Mouse (Mus musculus) macrophage (primary cell): Measurements from ENCODE around the gene Ubald2. TPM values are rescaled to one million over a fixed set of nuclear protein-coding genes. Genes with fewer than 3 reads are reported as not detected.

Source experiments
- H3K27ac ChIP-seq: fragments of 350-480 bp; formaldehyde crosslinking; 2 replicates; pipeline ENCODE4 v1.9.0; 2021
- H3K36me3 ChIP-seq: fragments of 350-480 bp; formaldehyde crosslinking; 2 replicates; pipeline ENCODE4 v1.9.0; 2021; ENCODE audit errors: inconsistent target
- H3K4me3 ChIP-seq: fragments of 350-480 bp; formaldehyde crosslinking; 2 replicates; pipeline ENCODE4 v1.9.0; 2021; ENCODE audit errors: inconsistent target
- H3K79me2 ChIP-seq: fragments of 350-480 bp; formaldehyde crosslinking; 2 replicates; pipeline ENCODE4 v1.9.0; 2021; ENCODE audit errors: inconsistent target
- WGBS: methylation state at CpG from one replicate; pipeline ENCODE4 v1.1.7; 2026; ENCODE audit warnings: inconsistent platforms; ENCODE audit not compliant: missing documents; 5-methylcytosine and 5-hydroxymethylcytosine counted together
- polyA plus RNA-seq: library from polyadenylated mRNA; stranded (reverse); fragments of 250-400 nt; gene quantifications from 3 replicates; pipeline ENCODE4 v1.2.4, GENCODE M21; 2018; ENCODE audit warnings: inconsistent platforms

The Ubald2 gene
- polyA plus RNA-seq, 1 experiment from 2014 or later, result 18.0 TPM

GRCm38 (mm10) chr11:116479832-116480231 lies 45.9 kb downstream of the Ubald2 start:
- H3K4me3 ChIP-seq, result no peak overlapping the region
- no peaks in the 10 kb centered on the region for H3K79me2 ChIP-seq
- peaks cover 94% of the 10 kb centered on the region for H3K36me3 ChIP-seq
- WGBS, result 89% methylated on average over 8 of the region's 8 CpGs
- H3K27ac ChIP-seq, result no peak overlapping the region

GRCm38 (mm10) chr11:116480975-116481374 lies 47.1 kb downstream of the Ubald2 start:
- Histone ChIP-seq H3K27ac (no peak overlapping the region), H3K79me2 (no peaks in the 10 kb centered on the region), H3K36me3 (peaks cover 94% of the 10 kb centered on the region), H3K4me3 (no peak overlapping the region)
- 95% methylated on average over 8 of the region's 8 CpGs for WGBS

GRCm38 (mm10) chr11:116481776-116482175 lies 47.9 kb downstream of the Ubald2 start:
- WGBS, result 97% methylated on average over 6 of the region's 7 CpGs
- H3K79me2 ChIP-seq, result no peaks in the 10 kb centered on the region
- no peak overlapping the region for H3K27ac ChIP-seq
- no peak overlapping the region for H3K4me3 ChIP-seq
- peaks cover 92% of the 10 kb centered on the region for H3K36me3 ChIP-seq

- peaks cover 70% of the 10 kb centered on the region for H3K36me3 ChIP-seq
- no peak overlapping the region for H3K27ac ChIP-seq
- peaks cover 16% of the 10 kb centered on the region; the same call in 1 of the 2 replicates for H3K79me2 ChIP-seq
- 96% methylated on average over 8 of the region's 8 CpGs for WGBS
- H3K4me3 ChIP-seq, result no peak overlapping the region
Observed at GRCm38 (mm10) chr11:116484261-116484660, 50.4 kb downstream of the Ubald2 start.

GRCm38 (mm10) chr11:116488207-116488606 lies 54.3 kb downstream of the Ubald2 start:
- Histone ChIP-seq H3K27ac (no peak overlapping the region), H3K36me3 (peaks cover 34% of the 10 kb centered on the region), H3K79me2 (peaks cover 21% of the 10 kb centered on the region; the same call in 1 of the 2 replicates), H3K4me3 (no peak overlapping the region)

Other genes starting within 250 kb of the Ubald2 start
- 35.1 to 61.5 TPM (median 55.2 TPM) in 3 replicates for gene Ten1, start 235.2 kb upstream of the Ubald2 start, polyA plus RNA-seq
- gene Acox1, start 235.0 kb upstream of the Ubald2 start, polyA plus RNA-seq, result 52.6 to 66.6 TPM (median 52.9 TPM) in 3 replicates
- not detected in 3 replicates for gene Evpl, start 196.0 kb upstream of the Ubald2 start, polyA plus RNA-seq
- gene Srp68, start 159.9 kb upstream of the Ubald2 start, polyA plus RNA-seq, result 50.2 to 71.9 TPM (median 56.6 TPM) in 3 replicates
- gene Galr2, start 153.2 kb upstream of the Ubald2 start, polyA plus RNA-seq, result not detected in 3 replicates
- gene Exoc7, start 126.9 kb upstream of the Ubald2 start, polyA plus RNA-seq, result 22.2 to 30.5 TPM (median 26.9 TPM) in 3 replicates
- gene Foxj1, start 98.7 kb upstream of the Ubald2 start, polyA plus RNA-seq, result not detected in 3 replicates
- gene Rnf157, start 21.1 kb upstream of the Ubald2 start, polyA plus RNA-seq, result 12.1 to 23.4 TPM (median 14.0 TPM) in 3 replicates
- gene Qrich2, start 32.1 kb downstream of the Ubald2 start, polyA plus RNA-seq, result not detected in 3 replicates
- 18.4 to 35.9 TPM (median 20.8 TPM) in 3 replicates for gene Prpsap1, start 60.1 kb downstream of the Ubald2 start, polyA plus RNA-seq
- 0.12 to 0.22 TPM in 2 of 3 replicates, not detected in the other for gene Sphk1, start 96.8 kb downstream of the Ubald2 start, polyA plus RNA-seq
- 4.4 to 9.2 TPM (median 5.4 TPM) in 3 replicates for gene Ube2o, start 147.4 kb downstream of the Ubald2 start, polyA plus RNA-seq
- not detected in 3 replicates for gene Aanat, start 152.3 kb downstream of the Ubald2 start, polyA plus RNA-seq
- 14.2 to 37.1 TPM (median 21.7 TPM) in 3 replicates for gene Rhbdf2, start 192.9 kb downstream of the Ubald2 start, polyA plus RNA-seq
- not detected in 3 replicates for gene Prcd, start 219.4 kb downstream of the Ubald2 start, polyA plus RNA-seq
- gene Cygb, start 220.2 kb downstream of the Ubald2 start, polyA plus RNA-seq, result not detected in 3 replicates